Mouse (Mus musculus) liver, embryonic 14.5 days (tissue): ENCODE results near the gene Foxj2. TPM values are rescaled to one million over a fixed set of nuclear protein-coding genes. Genes with fewer than 3 reads are reported as not detected.

ENCODE experiments used
- ATAC-seq: fragments of 200-750 bp; cut with Nextera tagmentation; 2 replicates; pipeline ENCODE4 v1.8.0; 2017; ENCODE audit warnings: moderate number of reproducible peaks, mild to moderate bottlenecking, moderate library complexity; ENCODE audit not compliant: insufficient read depth
- DNase-seq, 3 experiments: peaks; one replicate each; pipeline ENCODE4 v3.0.0-alpha.2; 2012 to 2013; ENCODE audit warnings: low read depth in 3 of 3, low spot score in 3 of 3
- H3K27ac ChIP-seq: fragments of 300-500 bp; sonication (generic); 2 replicates; pipeline ENCODE4 v1.5.1; 2014; ENCODE audit warnings: moderate library complexity, mild to moderate bottlenecking, control low read depth, inconsistent platforms
- H3K27me3 ChIP-seq: fragments of 300-500 bp; sonication (generic); 2 replicates; pipeline ENCODE4 v1.6.1; 2014; ENCODE audit warnings: mild to moderate bottlenecking, low read length, moderate library complexity; ENCODE audit not compliant: control insufficient read depth, insufficient read depth
- H3K36me3 ChIP-seq: fragments of 300-500 bp; sonication (generic); replicated peaks from 2 replicates; pipeline ENCODE4 v1.6.1; 2014; ENCODE audit warnings: low read depth; ENCODE audit not compliant: control insufficient read depth, insufficient read depth
- H3K4me1 ChIP-seq, 2 experiments: fragments of 200-500 bp in 1 of 2; fragments of 300-500 bp in 1 of 2; sonication (generic) in 1 of 2; replicated peaks; 2 replicates each; pipeline ENCODE4 v1.6.1; 2012 to 2014; ENCODE audit warnings: antibody characterized with exemption in 1 of 2, inconsistent platforms in 1 of 2, low read length in 1 of 2; ENCODE audit not compliant: control insufficient read depth in 2 of 2, insufficient read depth in 2 of 2
- H3K4me2 ChIP-seq: fragments of 300-500 bp; sonication (generic); 2 replicates; pipeline ENCODE4 v1.6.1; 2014; ENCODE audit warnings: low read depth, mild to moderate bottlenecking, control low read depth, moderate library complexity
- H3K4me3 ChIP-seq, 2 experiments: fragments of 200-500 bp in 1 of 2; fragments of 300-500 bp in 1 of 2; sonication (generic) in 1 of 2; 2 replicates each; pipeline ENCODE4 v1.5.1; 2012 to 2014; ENCODE audit warnings: low read depth in 2 of 2, low read length in 2 of 2, mild to moderate bottlenecking in 2 of 2, control low read depth in 1 of 2, inconsistent platforms in 1 of 2, moderate library complexity in 1 of 2; ENCODE audit not compliant: insufficient read depth in 1 of 2
- H3K9ac ChIP-seq: fragments of 300-500 bp; sonication (generic); replicated peaks from 2 replicates; pipeline ENCODE4 v1.6.1; 2014; ENCODE audit warnings: mild to moderate bottlenecking, control low read depth, moderate library complexity
- H3K9me3 ChIP-seq: fragments of 300-500 bp; sonication (generic); 2 replicates; pipeline ENCODE4 v1.6.1; 2016; ENCODE audit warnings: low read length, mixed read lengths; ENCODE audit not compliant: control insufficient read depth
- CTCF ChIP-seq: IDR thresholded peaks from 2 replicates; pipeline ENCODE4 v1.5.1; 2016; ENCODE audit warnings: antibody characterized with exemption, low read depth, control low read depth
- EP300 ChIP-seq: IDR thresholded peaks from 2 replicates; pipeline ENCODE4 v1.6.1; 2016; ENCODE audit warnings: antibody characterized with exemption, low read depth
- whole genome bisulfite sequencing: fragments of 180-500 bp; shearing (Covaris S2); extraction: QIAGEN DNeasy Blood & Tissue Kit; methylation state at CpG from one replicate; pipeline ENCODE4 v1.1.7; 2014; ENCODE audit not compliant: insufficient replicate concordance; 5-methylcytosine and 5-hydroxymethylcytosine counted together
- polyA plus RNA-seq, 2 experiments: library from polyadenylated mRNA; depleted of rRNA in 1 of 2; stranded (reverse) in 1 of 2; unstranded in 1 of 2; fragments of >200 nt; fragmentation: Nextera tagmentation in 1 of 2; extraction: Ambion mirVana in 1 of 2; gene quantifications; 2 replicates each; pipeline versions ENCODE4 v1.2.1 to v1.2.3; 2012 to 2014

The Foxj2 gene
- polyA plus RNA-seq, 2 experiments = 1.1 to 1.3 TPM

GRCm38 (mm10) chr6:122820799-122821650 lies 1.3 kb downstream of the Foxj2 start:
- no peak for DNase-seq
- ATAC-seq = no peak
- Histone ChIP-seq H3K4me2 (peak overlapping the region; percentile 100), H3K27me3 (peaks cover 8% of the 10 kb centered on the region), H3K27ac (no peak overlapping the region), H3K4me1 (peaks cover 22 to 31% of the 10 kb centered on the region in 2 experiments), H3K36me3 (no peaks in the 10 kb centered on the region), H3K9me3 (no peaks in the 10 kb centered on the region), H3K4me3 (peak overlapping the region; percentile 75 to 91; a peak in 3 of 4 replicates), H3K9ac (peak overlapping the region; percentile 95)
- 36% methylated on average over 15 of the region's 15 CpGs for whole genome bisulfite sequencing
- no peak for TF ChIP-seq CTCF
- no peak for TF ChIP-seq EP300

GRCm38 (mm10) chr6:122821822-122822221 lies 2.1 kb downstream of the Foxj2 start:
- 47% methylated on average over 9 of the region's 9 CpGs for WGBS
- Histone ChIP-seq H3K4me3 (no peak overlapping the region), H3K36me3 (no peaks in the 10 kb centered on the region), H3K27ac (no peak overlapping the region), H3K4me1 (peaks cover 29 to 35% of the 10 kb centered on the region in 2 experiments), H3K4me2 (peak overlapping the region; percentile 100), H3K27me3 (peaks cover 8% of the 10 kb centered on the region), H3K9ac (no peak overlapping the region), H3K9me3 (no peaks in the 10 kb centered on the region)
- no peak for TF ChIP-seq EP300
- no peak for TF ChIP-seq CTCF
- ATAC-seq = no peak
- DNase-seq = no peak

GRCm38 (mm10) chr6:122824086-122824485 lies 4.4 kb downstream of the Foxj2 start:
- Histone ChIP-seq H3K9ac (no peak overlapping the region), H3K4me1 (peaks cover 30 to 39% of the 10 kb centered on the region in 2 experiments), H3K9me3 (no peaks in the 10 kb centered on the region), H3K27ac (no peak overlapping the region), H3K4me3 (no peak overlapping the region), H3K36me3 (no peaks in the 10 kb centered on the region; the same call in 1 of the 2 replicates), H3K4me2 (no peak overlapping the region), H3K27me3 (peaks cover 8% of the 10 kb centered on the region)
- ATAC-seq = no peak
- no peak for DNase-seq
- no peak for TF ChIP-seq CTCF
- TF ChIP-seq EP300 = no peak
- 74% methylated on average over 10 of the region's 10 CpGs for WGBS

- H3K27ac ChIP-seq = no peak overlapping the region
- no peak overlapping the region for H3K4me3 ChIP-seq
- WGBS = 85% methylated on average over 9 of the region's 9 CpGs
- no peaks in the 10 kb centered on the region for H3K9me3 ChIP-seq
- peaks cover 8% of the 10 kb centered on the region for H3K27me3 ChIP-seq
- no peak for ATAC-seq
- no peak overlapping the region for H3K4me2 ChIP-seq
- no peak for TF ChIP-seq EP300
- no peak for TF ChIP-seq CTCF
- H3K4me1 ChIP-seq = peaks cover 26 to 36% of the 10 kb centered on the region in 2 experiments
- DNase-seq = no peak
- H3K9ac ChIP-seq = no peak overlapping the region
- no peaks in the 10 kb centered on the region; the same call in 1 of the 2 replicates for H3K36me3 ChIP-seq
These were observed 5.5 kb downstream of the Foxj2 start for GRCm38 (mm10) chr6:122825166-122825565.

- Histone ChIP-seq H3K36me3 (no peaks in the 10 kb centered on the region; the same call in 1 of the 2 replicates), H3K9ac (peak overlapping the region; percentile 62), H3K4me3 (peak overlapping the region; percentile 51 to 58), H3K9me3 (no peaks in the 10 kb centered on the region), H3K4me1 (peaks cover 19 to 30% of the 10 kb centered on the region in 2 experiments), H3K27ac (peak overlapping the region; percentile 56), H3K27me3 (peaks cover 2% of the 10 kb centered on the region), H3K4me2 (peak overlapping the region; percentile 84)
- no peak for TF ChIP-seq CTCF
- no peak for TF ChIP-seq EP300
- DNase-seq (peak; percentile 71 to 81 (median 72)), ATAC-seq (peak; percentile 97)
- WGBS = 6% methylated on average over 28 of the region's 29 CpGs
These were observed 6.4 kb downstream of the Foxj2 start for GRCm38 (mm10) chr6:122825923-122826742.
